Mouse (Mus musculus): ENCODE measurements around the gene Catsperz. TPM values are rescaled to one million over a fixed set of nuclear protein-coding genes. Genes with fewer than 3 reads are reported as not detected.

Catsperz gene
- polyA plus RNA-seq, 1 experiment = 5.2 TPM

DNA sequence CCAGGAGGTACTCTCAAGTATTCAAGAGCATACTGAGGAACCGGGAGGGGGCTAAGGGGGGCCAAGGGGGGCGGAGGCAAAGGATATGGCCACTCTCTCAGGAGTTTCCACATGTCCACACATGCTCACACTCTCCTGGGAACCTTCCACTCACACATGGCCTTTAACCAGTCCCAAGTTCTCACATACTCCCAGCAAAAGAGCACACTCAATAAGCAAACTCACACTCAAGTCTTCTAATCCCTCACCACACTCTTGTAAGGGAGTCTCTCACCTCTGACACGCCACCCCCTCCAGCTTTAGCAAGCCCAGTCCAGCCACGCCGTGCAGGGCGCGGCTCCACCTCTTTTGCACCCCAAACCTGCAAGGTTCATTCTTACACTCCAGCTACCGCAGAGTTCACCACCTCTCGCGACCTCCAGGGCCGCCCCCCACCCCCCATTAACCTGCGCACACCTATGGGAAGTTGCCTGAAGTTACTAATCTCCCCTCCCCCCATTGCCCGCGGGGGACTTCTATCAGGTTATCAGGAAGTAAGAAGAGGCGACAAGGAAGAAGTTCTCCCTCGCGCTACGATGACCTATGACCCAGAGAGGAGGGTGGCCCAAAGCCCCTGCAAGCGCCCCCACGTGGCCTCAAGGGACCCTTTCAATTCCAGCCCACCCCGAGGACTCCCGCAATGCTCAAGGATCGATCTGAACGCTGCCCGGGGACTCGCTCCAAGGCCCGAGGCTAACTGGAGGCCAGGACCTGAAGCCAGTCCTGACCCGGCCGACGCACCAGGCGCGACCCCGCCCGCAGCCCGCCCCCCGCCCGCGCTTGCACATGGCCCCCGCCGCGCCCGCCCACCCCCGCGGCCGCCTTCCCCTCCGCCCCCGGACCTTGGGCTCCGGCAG is 4.2 kb downstream of the Catsperz start:
- DNase-seq = peak; percentile 74
- WGBS = 1% methylated on average over 48 of the region's 48 CpGs

DNA sequence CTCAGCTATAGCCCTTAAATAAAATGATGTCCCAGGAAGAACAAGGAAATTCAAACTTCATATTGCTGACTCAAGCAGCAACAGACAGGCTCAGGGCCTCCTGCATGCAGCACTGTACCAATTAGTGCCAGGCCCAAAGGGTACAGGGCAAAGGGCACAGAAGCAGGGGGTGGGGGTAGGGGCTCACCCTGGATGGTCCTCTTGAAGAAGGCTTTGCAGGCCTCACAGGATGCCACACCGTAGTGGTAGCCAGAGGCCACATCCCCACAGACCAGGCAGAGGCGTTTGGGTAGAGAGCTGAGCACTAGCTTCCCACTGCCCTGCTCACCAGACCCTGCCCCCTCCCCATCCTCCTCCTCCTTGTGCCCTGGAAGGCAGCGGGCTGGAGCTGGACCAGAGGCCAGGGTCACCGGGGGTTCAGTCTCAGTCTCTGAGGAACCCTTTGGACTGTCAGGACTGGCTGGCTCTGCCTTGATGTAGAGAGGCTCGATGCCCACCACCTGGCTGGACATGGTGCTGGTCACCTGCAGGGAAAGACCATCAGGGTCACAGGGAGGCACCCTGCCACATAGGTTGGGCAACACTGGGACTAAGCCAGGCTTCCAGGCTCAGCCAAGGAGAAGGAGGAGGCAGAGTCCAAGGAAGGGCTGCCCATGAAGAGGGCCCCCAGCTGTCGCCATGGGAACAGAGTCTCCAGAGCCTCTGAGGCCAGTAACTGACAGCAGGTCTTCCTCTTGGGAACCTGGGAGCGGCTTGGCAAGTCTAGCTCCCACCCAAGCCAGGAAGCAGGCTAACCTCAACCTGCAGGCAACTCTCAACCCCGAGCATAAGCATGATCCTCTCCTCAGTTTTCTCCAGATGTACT is 5.1 kb downstream of the Catsperz start:
- WGBS = 72% methylated on average over 8 of the region's 8 CpGs
- H3K27ac ChIP-seq (ENCODE audit: control insufficient read depth, insufficient read depth, low read length) = no peak overlapping the region
- peaks cover 24% of the 10 kb centered on the region for H3K4me1 ChIP-seq (replicated peaks; ENCODE audit: control insufficient read depth, insufficient read depth, low read length)
- TF ChIP-seq CTCF (IDR thresholded peaks at IDR 0.05; ENCODE audit: borderline replicate concordance, control insufficient read depth, extremely low read depth, insufficient read depth, low read length, poor library complexity) = no peak
- TF ChIP-seq POLR2A (IDR thresholded peaks at IDR 0.05; ENCODE audit: control insufficient read depth, extremely low read depth, insufficient read depth, low read length, poor library complexity) = no peak
- no peak overlapping the region for H3K4me3 ChIP-seq (ENCODE audit: control insufficient read depth, insufficient read depth, low read length)
- H3K36me3 ChIP-seq (ENCODE audit: control insufficient read depth, insufficient read depth, low read length) = no peaks in the 10 kb centered on the region
- H3K27me3 ChIP-seq (ENCODE audit: control insufficient read depth, insufficient read depth, low read length) = peaks cover 6% of the 10 kb centered on the region; the same call in 1 of the 2 replicates
- DNase-seq = no peak

More for the DNA sequence above, 4.2 kb downstream of the Catsperz start:
- no peak overlapping the region for H3K27ac ChIP-seq (ENCODE audit: control insufficient read depth, insufficient read depth, low read length)
- H3K27me3 ChIP-seq (ENCODE audit: control insufficient read depth, insufficient read depth, low read length) = peaks cover 15% of the 10 kb centered on the region; the same call in 1 of the 2 replicates
- peaks cover 30% of the 10 kb centered on the region for H3K4me1 ChIP-seq (replicated peaks; ENCODE audit: control insufficient read depth, insufficient read depth, low read length)
- no peaks in the 10 kb centered on the region for H3K36me3 ChIP-seq (ENCODE audit: control insufficient read depth, insufficient read depth, low read length)
- peak overlapping the region; percentile 55 for H3K4me3 ChIP-seq (ENCODE audit: control insufficient read depth, insufficient read depth, low read length)
- TF ChIP-seq CTCF (IDR thresholded peaks at IDR 0.05; ENCODE audit: borderline replicate concordance, control insufficient read depth, extremely low read depth, insufficient read depth, low read length, poor library complexity) (no peak), POLR2A (IDR thresholded peaks at IDR 0.05; ENCODE audit: control insufficient read depth, extremely low read depth, insufficient read depth, low read length, poor library complexity) (no peak)

GRCm38 (mm10) chr19:6919431-6919830 is 5.7 kb downstream of the Catsperz start:
- no peak for DNase-seq
- no peak overlapping the region for H3K4me3 ChIP-seq (ENCODE audit: control insufficient read depth, insufficient read depth, low read length)
- H3K27me3 ChIP-seq (ENCODE audit: control insufficient read depth, insufficient read depth, low read length) = no peaks in the 10 kb centered on the region
- no peaks in the 10 kb centered on the region for H3K36me3 ChIP-seq (ENCODE audit: control insufficient read depth, insufficient read depth, low read length)
- TF ChIP-seq CTCF (IDR thresholded peaks at IDR 0.05; ENCODE audit: borderline replicate concordance, control insufficient read depth, extremely low read depth, insufficient read depth, low read length, poor library complexity) (no peak), POLR2A (IDR thresholded peaks at IDR 0.05; ENCODE audit: control insufficient read depth, extremely low read depth, insufficient read depth, low read length, poor library complexity) (no peak)
- no peak overlapping the region for H3K27ac ChIP-seq (ENCODE audit: control insufficient read depth, insufficient read depth, low read length)
- H3K4me1 ChIP-seq (replicated peaks; ENCODE audit: control insufficient read depth, insufficient read depth, low read length) = peaks cover 17% of the 10 kb centered on the region

- H3K36me3 ChIP-seq (ENCODE audit: control insufficient read depth, insufficient read depth, low read length) = no peaks in the 10 kb centered on the region
- H3K4me3 ChIP-seq (ENCODE audit: control insufficient read depth, insufficient read depth, low read length) = no peak overlapping the region
- 97% methylated on average over 4 of the region's 4 CpGs for WGBS
- no peak for TF ChIP-seq POLR2A (IDR thresholded peaks at IDR 0.05; ENCODE audit: control insufficient read depth, extremely low read depth, insufficient read depth, low read length, poor library complexity)
- TF ChIP-seq CTCF (IDR thresholded peaks at IDR 0.05; ENCODE audit: borderline replicate concordance, control insufficient read depth, extremely low read depth, insufficient read depth, low read length, poor library complexity) = no peak
- no peak overlapping the region for H3K27ac ChIP-seq (ENCODE audit: control insufficient read depth, insufficient read depth, low read length)
- peaks cover 17% of the 10 kb centered on the region for H3K4me1 ChIP-seq (replicated peaks; ENCODE audit: control insufficient read depth, insufficient read depth, low read length)
- no peak for DNase-seq
- H3K27me3 ChIP-seq (ENCODE audit: control insufficient read depth, insufficient read depth, low read length) = no peaks in the 10 kb centered on the region
Observed at GRCm38 (mm10) chr19:6918321-6918720, 6.9 kb downstream of the Catsperz start.

DNA sequence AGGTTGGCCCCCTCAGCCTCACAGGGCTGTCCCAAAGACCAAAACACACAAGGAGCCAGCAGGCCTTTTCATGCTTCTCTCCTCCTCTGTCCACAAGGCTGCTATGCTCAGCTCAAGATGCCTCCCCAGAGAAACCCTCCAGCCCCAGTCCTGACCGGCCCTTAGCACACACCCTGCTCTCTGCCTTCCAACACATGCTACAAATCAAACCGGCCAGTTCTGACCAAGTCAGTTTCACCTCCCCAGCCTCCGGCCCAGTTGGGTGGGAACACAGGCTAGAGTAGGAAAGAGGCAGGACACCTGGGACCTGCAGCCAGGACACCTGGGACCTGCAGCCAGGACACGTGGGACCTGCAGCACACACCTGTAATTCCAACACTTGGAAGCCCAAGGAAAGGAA is 8.7 kb downstream of the Catsperz start:
- Histone ChIP-seq H3K4me3 (ENCODE audit: control insufficient read depth, insufficient read depth, low read length) (no peak overlapping the region), H3K4me1 (replicated peaks; ENCODE audit: control insufficient read depth, insufficient read depth, low read length) (peaks cover 21% of the 10 kb centered on the region), H3K27ac (ENCODE audit: control insufficient read depth, insufficient read depth, low read length) (no peak overlapping the region), H3K27me3 (ENCODE audit: control insufficient read depth, insufficient read depth, low read length) (no peaks in the 10 kb centered on the region), H3K36me3 (ENCODE audit: control insufficient read depth, insufficient read depth, low read length) (peaks cover 4% of the 10 kb centered on the region; the same call in 1 of the 2 replicates)
- TF ChIP-seq CTCF (IDR thresholded peaks at IDR 0.05; ENCODE audit: borderline replicate concordance, control insufficient read depth, extremely low read depth, insufficient read depth, low read length, poor library complexity) = no peak
- no peak for TF ChIP-seq POLR2A (IDR thresholded peaks at IDR 0.05; ENCODE audit: control insufficient read depth, extremely low read depth, insufficient read depth, low read length, poor library complexity)
- 93% methylated on average over 4 of the region's 4 CpGs for WGBS
- no peak for DNase-seq

DNA sequence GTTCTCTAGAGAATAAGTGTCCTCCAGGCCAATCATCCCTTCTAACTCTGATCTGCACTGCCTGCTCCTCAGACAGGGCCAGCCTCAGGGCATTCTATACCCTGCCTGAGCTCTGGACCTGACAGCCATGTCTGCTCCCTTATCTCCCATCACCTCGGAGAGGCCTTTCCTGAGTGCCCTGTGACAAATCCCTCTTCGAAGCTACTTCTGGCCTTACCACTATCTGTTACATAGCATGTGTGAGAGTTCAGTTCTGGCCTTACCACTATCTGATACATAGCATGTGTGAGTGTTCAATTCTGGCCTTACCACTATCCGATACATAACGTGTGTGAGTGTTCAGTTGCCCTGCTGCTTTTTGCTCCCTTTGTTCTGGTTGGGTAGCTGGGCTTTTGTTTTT is 9.9 kb downstream of the Catsperz start:
- H3K36me3 ChIP-seq (ENCODE audit: control insufficient read depth, insufficient read depth, low read length) = peaks cover 4% of the 10 kb centered on the region; the same call in 1 of the 2 replicates
- H3K4me1 ChIP-seq (replicated peaks; ENCODE audit: control insufficient read depth, insufficient read depth, low read length) = peaks cover 19% of the 10 kb centered on the region
- DNase-seq = no peak
- H3K27me3 ChIP-seq (ENCODE audit: control insufficient read depth, insufficient read depth, low read length) = no peaks in the 10 kb centered on the region
- H3K4me3 ChIP-seq (ENCODE audit: control insufficient read depth, insufficient read depth, low read length) = no peak overlapping the region
- TF ChIP-seq POLR2A (IDR thresholded peaks at IDR 0.05; ENCODE audit: control insufficient read depth, extremely low read depth, insufficient read depth, low read length, poor library complexity) (no peak), CTCF (IDR thresholded peaks at IDR 0.05; ENCODE audit: borderline replicate concordance, control insufficient read depth, extremely low read depth, insufficient read depth, low read length, poor library complexity) (no peak)
- WGBS = 95% methylated on average over 4 of the region's 4 CpGs
- no peak overlapping the region for H3K27ac ChIP-seq (ENCODE audit: control insufficient read depth, insufficient read depth, low read length)
